Mouse (Mus musculus) macrophage (primary cell): ENCODE results near the gene Prim1. TPM values are rescaled to one million over a fixed set of nuclear protein-coding genes. Genes with fewer than 3 reads are reported as not detected.

Experiments
- H3K27ac ChIP-seq: fragments of 350-480 bp; formaldehyde crosslinking; 2 replicates; pipeline ENCODE4 v1.9.0; 2021
- H3K36me3 ChIP-seq: fragments of 350-480 bp; formaldehyde crosslinking; 2 replicates; pipeline ENCODE4 v1.9.0; 2021; ENCODE audit errors: inconsistent target
- H3K4me3 ChIP-seq: fragments of 350-480 bp; formaldehyde crosslinking; 2 replicates; pipeline ENCODE4 v1.9.0; 2021; ENCODE audit errors: inconsistent target
- H3K79me2 ChIP-seq: fragments of 350-480 bp; formaldehyde crosslinking; 2 replicates; pipeline ENCODE4 v1.9.0; 2021; ENCODE audit errors: inconsistent target
- WGBS: methylation state at CpG from one replicate; pipeline ENCODE4 v1.1.7; 2026; ENCODE audit warnings: inconsistent platforms; ENCODE audit not compliant: missing documents; 5-methylcytosine and 5-hydroxymethylcytosine counted together
- polyA plus RNA-seq: library from polyadenylated mRNA; stranded (reverse); fragments of 250-400 nt; gene quantifications from 3 replicates; pipeline ENCODE4 v1.2.4, GENCODE M21; 2018; ENCODE audit warnings: inconsistent platforms

Prim1 gene
- polyA plus RNA-seq, 1 experiment from 2014 or later = 8.9 TPM

DNA sequence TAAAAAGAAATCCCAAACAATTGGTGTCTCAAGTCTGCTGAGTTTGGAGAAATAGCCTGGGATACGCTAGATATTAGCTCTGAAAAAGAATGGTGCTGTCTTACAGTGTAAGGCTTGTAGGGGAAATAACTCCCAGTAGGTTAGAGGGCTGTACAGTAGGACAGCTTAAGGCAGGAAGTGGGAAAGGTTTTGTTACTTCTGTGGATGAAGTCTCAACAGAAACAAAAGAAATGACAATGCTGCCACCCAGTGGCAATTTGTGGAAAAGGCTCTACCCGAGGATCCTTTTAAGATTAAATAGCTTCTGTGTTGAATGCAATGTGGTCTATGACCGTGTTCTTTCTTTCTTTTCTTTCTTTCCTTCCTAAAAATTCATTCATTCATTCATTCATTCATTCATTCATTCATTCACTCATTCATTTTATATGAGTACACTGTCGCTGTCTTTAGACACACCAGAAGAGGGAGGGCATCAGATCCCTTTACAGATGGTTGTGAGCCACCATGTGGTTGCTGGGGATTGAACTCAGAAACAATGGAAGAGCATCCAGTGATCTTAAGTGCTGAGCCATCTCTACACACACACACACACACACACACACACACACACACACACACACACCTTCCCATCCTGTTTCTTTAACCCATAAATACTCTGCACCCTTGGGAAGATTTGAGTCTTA lies 6.6 kb upstream of the Prim1 start:
- no peak overlapping the region for H3K27ac ChIP-seq
- WGBS = 19% methylated on average over 4 of the region's 4 CpGs
- H3K36me3 ChIP-seq = no peaks in the 10 kb centered on the region
- H3K4me3 ChIP-seq = no peak overlapping the region
- H3K79me2 ChIP-seq = no peaks in the 10 kb centered on the region

DNA sequence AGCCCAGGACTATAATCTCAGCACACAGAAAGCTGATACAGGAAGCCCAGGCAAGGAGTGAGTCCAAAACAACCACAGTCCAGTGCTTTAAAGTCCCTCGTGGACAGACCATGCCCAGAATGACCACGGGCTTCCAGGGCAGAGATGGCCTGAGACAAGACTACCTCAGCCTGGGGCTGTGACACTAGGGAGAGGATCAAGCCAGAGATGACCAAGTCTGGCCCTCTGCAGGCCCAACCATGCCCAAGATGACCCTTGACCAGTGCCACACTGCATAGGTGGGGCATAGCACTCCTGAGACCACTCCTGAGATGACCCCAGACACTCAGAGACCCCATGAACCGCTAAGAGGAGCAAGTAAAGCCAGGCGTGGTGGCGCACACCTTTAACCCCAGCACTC lies 5.2 kb upstream of the Prim1 start:
- Histone ChIP-seq H3K36me3 (no peaks in the 10 kb centered on the region), H3K79me2 (no peaks in the 10 kb centered on the region), H3K27ac (no peak overlapping the region), H3K4me3 (no peak overlapping the region)
- 80% methylated on average over 5 of the region's 5 CpGs for WGBS

DNA sequence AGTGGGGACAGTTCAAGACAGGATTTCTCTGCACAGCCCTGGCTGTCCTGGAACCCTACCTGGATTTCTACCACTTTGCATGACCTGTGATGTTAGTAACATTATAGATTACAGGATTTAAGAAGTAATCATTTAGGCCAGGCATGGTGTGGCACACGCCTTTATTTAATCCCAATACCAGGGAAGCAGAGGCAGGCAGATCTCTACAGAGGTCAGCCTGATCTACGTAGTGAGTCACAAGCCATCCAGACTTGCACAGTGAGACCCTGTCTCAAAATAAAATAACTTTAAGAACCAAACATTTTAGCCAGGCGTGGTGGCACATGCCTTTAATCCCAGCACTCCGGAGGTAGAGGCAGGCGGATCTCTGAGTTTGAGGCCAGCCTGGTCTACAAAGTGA lies 7.2 kb downstream of the Prim1 start:
- no peaks in the 10 kb centered on the region for H3K36me3 ChIP-seq
- 98% methylated on average over 5 of the region's 5 CpGs for WGBS
- H3K79me2 ChIP-seq = no peaks in the 10 kb centered on the region
- no peak overlapping the region for H3K4me3 ChIP-seq
- no peak overlapping the region for H3K27ac ChIP-seq

DNA sequence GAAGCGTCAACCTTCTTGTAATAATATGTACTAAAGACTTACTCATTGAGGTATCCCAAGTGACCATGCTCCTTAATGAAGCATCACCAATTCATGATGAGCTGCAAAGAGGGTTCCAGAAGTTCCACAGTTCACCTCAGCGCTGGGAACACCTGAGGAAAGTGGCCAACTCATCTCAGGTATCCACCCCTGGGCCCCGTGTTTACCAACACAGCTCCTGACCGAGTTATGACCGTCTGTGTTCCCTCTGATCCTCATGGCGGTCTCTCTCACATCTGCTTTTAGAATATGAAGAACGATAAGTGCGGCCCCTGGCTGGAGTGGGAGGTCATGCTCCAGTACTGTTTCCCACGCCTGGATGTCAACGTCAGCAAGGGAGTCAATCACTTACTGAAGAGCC lies 8.5 kb downstream of the Prim1 start:
- Histone ChIP-seq H3K79me2 (no peaks in the 10 kb centered on the region), H3K27ac (no peak overlapping the region), H3K4me3 (no peak overlapping the region), H3K36me3 (no peaks in the 10 kb centered on the region)
- 98% methylated on average over 10 of the region's 10 CpGs for WGBS

DNA sequence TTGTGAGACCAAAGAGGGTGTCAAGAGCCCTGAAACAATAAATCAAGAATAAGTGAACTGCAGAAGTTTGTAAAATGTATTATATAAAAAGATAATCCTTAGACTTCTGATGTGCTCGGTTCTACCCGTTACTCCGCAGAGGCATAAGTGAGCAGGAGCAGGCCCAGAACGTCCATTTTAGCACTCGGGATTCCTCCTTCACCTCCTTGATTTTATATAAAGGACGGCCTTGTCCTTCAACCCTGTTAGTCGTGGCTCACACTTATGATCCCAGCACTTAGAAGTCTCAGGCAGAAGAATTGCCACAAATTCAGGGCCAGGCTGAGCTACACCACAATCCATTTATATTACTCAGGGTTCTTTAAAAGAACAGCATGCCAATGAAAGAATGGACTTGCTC lies 15.0 kb downstream of the Prim1 start:
- Histone ChIP-seq H3K27ac (no peak overlapping the region), H3K4me3 (no peak overlapping the region), H3K79me2 (no peaks in the 10 kb centered on the region), H3K36me3 (no peaks in the 10 kb centered on the region)
- WGBS = 92% methylated on average over 7 of the region's 7 CpGs

DNA sequence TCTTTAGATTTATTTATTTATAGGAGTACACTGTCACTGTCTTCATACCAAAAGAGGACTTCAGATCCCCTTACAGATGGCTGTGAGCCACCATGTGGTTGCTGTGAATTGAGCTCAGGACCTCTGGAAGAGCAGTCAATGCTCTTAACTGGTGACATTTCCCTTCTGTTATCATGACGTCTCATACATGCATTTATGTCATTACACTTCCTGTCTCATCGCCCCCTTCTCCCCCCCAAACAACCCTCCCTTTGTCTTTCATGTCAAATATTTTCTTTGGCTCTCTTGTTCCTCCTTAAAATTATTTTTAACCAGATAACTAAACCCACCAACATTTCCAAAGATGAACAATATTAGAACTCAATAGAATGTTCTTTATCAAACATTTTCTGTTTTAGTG lies 15.9 kb downstream of the Prim1 start:
- Histone ChIP-seq H3K79me2 (peaks cover 4% of the 10 kb centered on the region), H3K27ac (no peak overlapping the region), H3K36me3 (no peaks in the 10 kb centered on the region), H3K4me3 (no peak overlapping the region)
- 61% methylated on average over 2 of the region's 2 CpGs for WGBS

DNA sequence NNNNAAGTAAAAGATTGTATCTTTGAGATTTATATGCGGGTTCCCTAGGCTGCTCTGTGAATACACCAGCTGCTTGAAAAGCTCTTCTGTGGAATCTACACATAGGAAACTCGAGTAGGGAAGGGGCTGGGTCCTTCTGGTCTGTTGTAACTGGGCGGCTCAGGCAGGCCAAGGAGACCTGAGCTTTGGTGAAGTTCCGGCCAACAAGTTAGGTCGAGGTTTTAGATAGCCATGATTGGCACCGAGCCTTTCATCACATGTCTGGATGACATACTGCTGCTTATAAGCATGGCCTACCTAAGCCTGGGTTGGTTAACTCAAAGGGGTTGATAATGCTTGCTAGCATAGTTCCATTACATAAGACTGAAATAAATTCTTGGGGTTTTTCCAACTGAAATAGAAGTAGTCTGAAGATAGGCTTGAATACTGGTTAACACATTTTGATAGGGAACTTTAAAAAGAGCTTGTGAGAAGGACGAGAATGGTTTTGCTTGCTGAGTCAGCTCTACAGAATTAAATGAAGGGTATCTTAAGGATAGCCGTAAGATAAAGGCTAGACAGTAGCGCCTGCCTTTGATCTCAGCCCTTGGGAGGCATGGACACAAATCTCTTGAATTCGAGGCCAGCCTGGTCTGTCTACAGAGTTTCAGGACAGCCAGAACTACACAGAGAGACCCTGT lies 21.9 kb downstream of the Prim1 start:
- Histone ChIP-seq H3K36me3 (peaks cover 29% of the 10 kb centered on the region), H3K4me3 (peak overlapping the region; percentile 99), H3K79me2 (peaks cover 65% of the 10 kb centered on the region), H3K27ac (peak overlapping the region; percentile 88)
- WGBS = 7% methylated on average over 10 of the region's 10 CpGs

DNA sequence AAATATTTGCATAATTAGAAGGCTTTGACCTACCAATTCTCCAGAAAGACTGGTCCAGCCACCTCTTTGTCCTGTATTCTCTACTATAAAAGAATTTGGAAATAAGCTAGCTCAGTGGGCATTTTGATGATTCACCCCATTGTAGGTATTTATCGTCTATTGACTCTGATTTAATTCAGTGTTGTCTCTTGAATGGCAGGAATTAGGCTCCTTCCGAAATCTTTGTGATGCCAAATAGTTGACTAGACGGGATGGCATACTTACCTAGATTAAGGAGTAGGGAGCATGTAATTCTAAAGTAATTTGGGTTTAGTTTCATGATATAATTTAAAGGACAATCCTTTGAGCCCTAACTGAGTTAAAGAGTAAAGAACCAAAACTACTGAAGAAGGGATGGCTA lies 23.0 kb downstream of the Prim1 start:
- H3K36me3 ChIP-seq = peaks cover 36% of the 10 kb centered on the region
- no peak overlapping the region for H3K4me3 ChIP-seq
- H3K27ac ChIP-seq = no peak overlapping the region
- 86% methylated on average over 3 of the region's 3 CpGs for WGBS
- peaks cover 75% of the 10 kb centered on the region for H3K79me2 ChIP-seq

DNA sequence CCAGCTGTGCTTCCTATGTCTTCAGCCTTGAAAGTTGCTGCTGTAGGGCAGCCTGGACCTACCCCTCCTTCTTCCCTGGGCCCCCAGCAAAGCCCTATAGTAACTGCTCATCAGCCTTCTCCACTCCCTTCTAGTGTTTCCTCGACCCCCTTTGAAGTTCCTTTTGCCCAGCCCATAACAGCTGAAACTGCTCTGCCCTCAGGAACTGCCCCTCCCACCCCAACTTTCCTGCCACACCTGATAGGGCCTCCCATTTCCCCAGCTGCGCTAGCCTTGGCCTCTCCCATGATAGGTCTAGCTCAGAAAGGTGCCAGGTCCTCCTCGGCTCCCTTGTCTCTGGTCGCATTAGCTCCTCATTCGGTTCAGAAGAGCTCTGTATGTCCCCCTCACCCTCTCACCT lies 24.2 kb downstream of the Prim1 start:
- 30% methylated on average over 5 of the region's 5 CpGs for whole genome bisulfite sequencing
- Histone ChIP-seq H3K27ac (no peak overlapping the region), H3K79me2 (peaks cover 87% of the 10 kb centered on the region), H3K36me3 (peaks cover 40% of the 10 kb centered on the region), H3K4me3 (no peak overlapping the region)

DNA sequence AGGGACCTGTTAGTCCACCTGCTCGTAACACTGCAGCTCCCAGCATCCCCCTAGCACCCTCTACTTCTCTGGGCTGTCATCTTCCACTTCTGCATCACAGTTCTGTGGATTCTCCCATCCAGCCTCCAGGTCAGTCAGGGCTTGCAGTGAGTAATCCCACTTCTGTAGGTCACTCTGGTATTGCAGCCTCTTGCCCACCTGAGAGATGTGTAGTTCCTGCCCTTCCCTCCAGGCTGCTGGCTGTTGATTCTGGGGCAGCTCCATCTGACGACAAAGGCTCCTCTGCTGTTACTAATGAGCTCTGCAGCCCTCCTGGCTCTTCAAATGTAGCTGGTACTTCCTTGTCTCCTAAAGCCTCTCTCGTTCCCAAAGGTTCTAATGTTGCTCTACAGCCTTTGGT lies 24.9 kb downstream of the Prim1 start:
- Histone ChIP-seq H3K79me2 (peaks cover 94% of the 10 kb centered on the region), H3K4me3 (no peak overlapping the region), H3K36me3 (peaks cover 47% of the 10 kb centered on the region), H3K27ac (no peak overlapping the region)
- WGBS = 89% methylated on average over 3 of the region's 3 CpGs

DNA sequence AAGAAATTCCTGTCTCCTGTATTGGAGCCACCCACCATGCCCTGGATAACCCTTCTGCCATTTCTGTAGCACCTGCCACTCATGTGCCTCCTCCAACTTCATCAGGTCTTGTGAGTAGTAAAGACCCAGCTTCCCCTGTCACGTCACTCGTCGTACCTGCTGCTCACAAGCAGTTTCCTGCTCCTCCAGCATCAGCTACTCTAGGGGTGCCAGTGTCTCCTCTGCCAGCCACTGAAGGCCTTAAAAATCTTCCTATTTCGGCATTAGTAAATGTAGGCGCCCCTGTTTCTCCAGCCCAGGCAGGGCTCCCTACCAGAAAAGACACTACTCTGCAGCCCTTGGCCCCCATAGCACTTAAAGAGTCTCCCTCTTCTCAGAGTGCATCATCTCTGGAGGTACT lies 25.3 kb downstream of the Prim1 start:
- H3K27ac ChIP-seq = no peak overlapping the region
- WGBS = 88% methylated on average over 5 of the region's 5 CpGs
- no peak overlapping the region for H3K4me3 ChIP-seq
- H3K79me2 ChIP-seq = peaks cover 99% of the 10 kb centered on the region
- H3K36me3 ChIP-seq = peaks cover 48% of the 10 kb centered on the region

DNA sequence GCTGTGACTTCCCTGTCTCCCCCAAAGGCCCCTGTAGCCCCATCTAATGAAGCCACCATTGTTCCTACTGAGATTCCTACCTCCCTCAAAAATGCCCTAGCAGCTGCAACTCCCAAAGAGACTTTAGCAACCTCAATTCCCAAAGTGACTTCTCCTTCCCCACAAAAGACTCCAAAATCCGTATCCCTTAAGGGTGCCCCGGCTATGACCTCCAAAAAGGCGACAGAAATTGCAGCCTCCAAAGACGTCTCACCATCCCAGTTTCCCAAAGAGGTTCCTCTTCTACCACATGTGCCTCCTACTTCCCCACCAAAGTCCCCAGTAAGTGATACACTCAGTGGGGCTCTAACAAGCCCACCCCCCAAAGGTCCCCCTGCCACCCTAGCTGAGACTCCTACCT lies 26.7 kb downstream of the Prim1 start:
- Histone ChIP-seq H3K27ac (no peak overlapping the region), H3K36me3 (peaks cover 61% of the 10 kb centered on the region), H3K4me3 (no peak overlapping the region), H3K79me2 (peaks cover 97% of the 10 kb centered on the region)
- WGBS = 89% methylated on average over 4 of the region's 4 CpGs

DNA sequence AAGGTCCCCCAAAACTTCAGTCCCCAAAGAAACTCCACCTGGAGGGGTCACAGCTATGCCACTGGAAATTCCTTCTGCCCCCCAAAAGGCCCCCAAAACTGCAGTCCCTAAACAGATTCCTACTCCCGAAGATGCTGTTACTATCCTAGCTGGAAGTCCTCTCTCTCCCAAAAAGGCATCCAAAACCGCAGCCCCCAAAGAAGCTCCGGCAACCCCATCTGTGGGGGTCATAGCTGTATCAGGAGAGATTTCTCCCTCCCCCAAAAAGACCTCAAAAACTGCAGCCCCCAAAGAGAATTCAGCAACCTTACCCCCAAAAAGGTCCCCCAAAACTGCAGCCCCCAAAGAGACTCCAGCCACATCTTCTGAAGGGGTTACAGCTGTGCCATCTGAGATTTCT lies 27.5 kb downstream of the Prim1 start:
- Histone ChIP-seq H3K4me3 (no peak overlapping the region), H3K27ac (no peak overlapping the region), H3K79me2 (peaks cover 89% of the 10 kb centered on the region), H3K36me3 (peaks cover 66% of the 10 kb centered on the region)
- 91% methylated on average over 3 of the region's 3 CpGs for WGBS

DNA sequence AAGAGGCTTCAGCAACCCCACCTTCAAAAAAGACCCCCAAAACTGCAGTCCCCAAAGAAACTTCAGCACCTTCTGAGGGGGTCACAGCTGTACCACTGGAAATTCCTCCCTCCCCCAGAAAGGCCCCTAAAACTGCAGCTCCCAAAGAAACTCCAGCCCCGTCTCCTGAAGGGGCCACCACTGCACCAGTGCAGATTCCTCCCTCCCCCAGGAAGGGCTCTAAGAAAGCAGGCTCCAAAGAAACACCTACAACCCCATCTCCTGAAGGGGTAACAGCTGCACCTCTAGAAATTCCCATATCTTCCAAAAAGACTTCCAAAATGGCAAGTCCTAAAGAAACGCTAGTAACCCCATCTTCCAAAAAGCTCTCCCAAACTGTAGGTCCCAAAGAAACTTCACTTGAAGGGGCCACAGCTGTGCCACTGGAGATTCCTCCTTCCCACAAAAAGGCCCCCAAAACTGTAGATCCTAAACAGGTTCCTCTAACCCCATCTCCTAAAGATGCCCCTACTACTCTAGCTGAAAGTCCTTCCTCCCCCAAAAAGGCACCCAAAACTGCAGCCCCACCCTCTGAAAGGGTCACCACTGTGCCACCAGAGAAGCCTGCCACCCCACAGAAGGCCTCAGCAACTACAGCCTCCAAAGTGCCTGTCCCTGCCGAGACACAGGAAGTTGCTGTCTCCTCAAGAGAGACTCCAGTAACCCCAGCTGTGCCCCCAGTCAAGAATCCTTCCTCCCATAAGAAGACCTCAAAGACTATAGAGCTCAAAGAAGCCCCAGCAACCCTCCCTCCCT lies 28.3 kb downstream of the Prim1 start:
- no peak overlapping the region for H3K27ac ChIP-seq
- peaks cover 74% of the 10 kb centered on the region for H3K36me3 ChIP-seq
- WGBS = 72% methylated on average over 3 of the region's 3 CpGs
- H3K4me3 ChIP-seq = no peak overlapping the region
- H3K79me2 ChIP-seq = peaks cover 81% of the 10 kb centered on the region

DNA sequence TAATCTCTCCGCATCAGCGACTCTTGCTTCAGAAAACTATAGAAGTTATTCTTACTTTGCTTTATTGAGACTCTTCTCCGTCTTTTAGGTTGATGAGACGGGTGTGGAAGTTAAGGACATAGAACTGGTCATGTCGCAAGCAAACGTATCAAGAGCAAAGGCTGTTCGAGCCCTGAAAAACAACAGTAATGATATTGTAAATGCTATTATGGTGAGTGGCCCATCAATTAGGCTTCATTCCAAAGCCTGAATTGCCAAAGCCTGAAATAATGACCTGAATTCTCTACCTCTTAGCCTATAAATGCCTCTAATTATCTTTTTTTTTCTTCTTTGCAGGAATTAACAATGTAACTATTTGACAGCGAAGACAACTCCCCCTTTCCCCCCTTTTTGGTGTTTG lies 33.2 kb downstream of the Prim1 start:
- Histone ChIP-seq H3K4me3 (no peak overlapping the region), H3K79me2 (peaks cover 32% of the 10 kb centered on the region), H3K36me3 (peaks cover 53% of the 10 kb centered on the region), H3K27ac (no peak overlapping the region)
- 97% methylated on average over 8 of the region's 8 CpGs for WGBS
